Mouse (Mus musculus): ENCODE measurements around the gene Kif6.

The Kif6 gene

GRCm38 (mm10) chr17:49666728-49667127 lies 51.8 kb downstream of the Kif6 start:
- no peak for DNase-seq (ENCODE audit: low spot score in 2 of 2)

GRCm38 (mm10) chr17:49668296-49668695 lies 53.4 kb downstream of the Kif6 start:
- DNase-seq (ENCODE audit: low spot score in 2 of 2), result no peak

DNA sequence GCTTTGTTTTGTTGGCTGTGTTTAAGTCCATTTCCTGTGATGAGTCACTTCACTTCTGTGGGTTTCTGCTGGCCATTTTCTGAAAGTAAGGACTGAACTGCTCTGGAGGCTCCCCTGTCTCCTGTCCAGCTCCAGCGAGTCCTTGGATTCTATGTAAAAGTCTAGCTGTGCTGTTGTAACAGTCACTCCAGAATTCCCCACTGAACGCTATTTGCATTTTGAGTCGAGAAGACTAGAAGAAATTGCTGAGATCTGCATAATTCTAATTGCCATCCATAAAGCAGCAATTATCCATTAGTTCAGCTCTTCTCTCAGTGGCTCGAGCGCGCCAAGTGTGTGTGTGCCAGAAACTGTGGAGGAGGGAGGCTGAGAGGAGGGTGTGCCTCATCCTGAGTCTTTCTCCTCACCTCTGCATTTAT lies 57.0 kb downstream of the Kif6 start:
- DNase-seq (ENCODE audit: low spot score in 2 of 2), result peak in 1 of 2 experiments; percentile 3

- no peak for DNase-seq (ENCODE audit: low spot score in 2 of 2)
Measured at GRCm38 (mm10) chr17:49672421-49672820, 57.5 kb downstream of the Kif6 start.

DNA sequence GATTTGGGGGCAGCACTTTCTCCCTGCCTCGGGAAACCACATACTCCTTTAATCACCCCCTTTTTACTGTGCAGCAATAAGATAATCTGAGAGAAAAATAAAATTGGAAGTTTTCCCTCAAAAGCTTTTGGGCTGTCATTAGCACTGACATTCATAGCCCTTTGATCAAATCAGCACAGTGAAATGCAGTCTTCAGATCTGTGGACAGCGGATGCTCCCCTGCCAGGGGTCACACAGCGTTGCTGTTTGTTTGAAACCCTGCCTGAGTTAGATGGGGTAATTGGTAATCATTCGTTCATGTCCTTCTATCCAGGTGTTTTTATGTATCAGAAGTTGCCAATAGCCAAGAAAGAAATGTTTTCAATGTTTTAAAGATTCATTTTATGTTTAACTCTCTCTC lies 60.7 kb downstream of the Kif6 start:
- no peak for DNase-seq (ENCODE audit: low spot score in 2 of 2)

DNA sequence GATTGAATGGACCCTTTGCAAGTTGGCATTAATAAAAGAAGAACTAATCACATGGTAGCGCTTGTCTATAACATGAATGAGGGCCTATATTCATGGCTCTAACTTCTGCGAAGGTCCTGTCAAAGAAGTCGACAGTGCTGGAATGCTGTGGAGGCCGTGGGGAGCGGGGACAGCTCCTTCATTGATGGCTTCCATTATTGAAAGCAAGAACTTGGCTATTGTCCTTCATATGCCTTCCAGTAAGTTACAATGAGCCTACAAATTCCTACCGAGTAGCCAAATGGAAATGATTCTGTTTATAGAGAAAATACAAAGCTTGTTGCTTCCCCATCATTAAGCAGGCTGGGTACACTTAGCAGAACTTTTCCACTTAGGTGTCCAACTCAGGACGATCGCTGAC lies 66.5 kb downstream of the Kif6 start:
- no peak for DNase-seq (ENCODE audit: low spot score in 2 of 2)

DNA sequence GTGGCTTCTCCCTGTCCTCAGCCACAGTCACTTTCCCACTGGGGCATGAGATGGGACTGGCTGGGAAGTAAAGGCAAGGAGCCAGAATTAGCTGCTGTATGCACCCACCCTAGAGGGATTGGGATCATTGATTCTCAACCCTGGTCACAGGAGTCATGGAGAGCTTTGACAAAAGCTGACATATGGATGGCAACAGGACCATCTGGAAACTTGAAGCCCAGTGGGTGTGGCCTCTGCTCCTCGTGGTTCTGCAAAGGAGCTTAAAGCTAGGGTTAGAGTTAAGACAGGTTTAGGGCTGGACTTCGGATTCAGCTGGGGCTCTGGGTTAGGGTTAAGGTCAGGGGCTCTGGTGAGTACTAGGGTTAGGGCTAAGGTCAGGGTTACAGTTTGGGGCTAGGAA lies 69.2 kb downstream of the Kif6 start:
- DNase-seq (ENCODE audit: low spot score in 2 of 2), result no peak

- no peak for DNase-seq (ENCODE audit: low spot score in 2 of 2)
Measured at GRCm38 (mm10) chr17:49690607-49691454, 75.9 kb downstream of the Kif6 start.

- DNase-seq (ENCODE audit: low spot score in 2 of 2), result no peak
Measured at GRCm38 (mm10) chr17:49691455-49691805, 76.5 kb downstream of the Kif6 start.

GRCm38 (mm10) chr17:49693206-49693605 lies 78.3 kb downstream of the Kif6 start:
- no peak for DNase-seq (ENCODE audit: low spot score in 2 of 2)

DNA sequence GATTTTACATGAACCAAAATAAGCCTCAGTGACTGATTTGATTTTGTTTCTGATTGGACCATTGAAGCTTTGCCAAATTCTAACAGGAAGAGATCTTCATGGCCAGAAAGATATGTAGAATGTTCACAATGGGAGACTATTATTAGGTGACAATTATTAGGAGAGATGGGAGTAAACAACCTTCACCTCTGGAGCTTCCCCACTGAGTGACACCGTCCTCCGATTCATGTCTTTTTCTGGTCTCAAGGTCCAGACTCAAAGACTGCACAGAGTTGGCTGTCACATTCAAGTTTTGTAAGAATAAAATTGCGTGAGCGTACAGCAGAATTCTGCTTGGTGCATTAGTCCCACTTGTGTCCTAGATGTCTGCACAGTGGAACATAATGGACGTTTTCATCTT lies 82.3 kb downstream of the Kif6 start:
- no peak for DNase-seq (ENCODE audit: low spot score in 2 of 2)

DNA sequence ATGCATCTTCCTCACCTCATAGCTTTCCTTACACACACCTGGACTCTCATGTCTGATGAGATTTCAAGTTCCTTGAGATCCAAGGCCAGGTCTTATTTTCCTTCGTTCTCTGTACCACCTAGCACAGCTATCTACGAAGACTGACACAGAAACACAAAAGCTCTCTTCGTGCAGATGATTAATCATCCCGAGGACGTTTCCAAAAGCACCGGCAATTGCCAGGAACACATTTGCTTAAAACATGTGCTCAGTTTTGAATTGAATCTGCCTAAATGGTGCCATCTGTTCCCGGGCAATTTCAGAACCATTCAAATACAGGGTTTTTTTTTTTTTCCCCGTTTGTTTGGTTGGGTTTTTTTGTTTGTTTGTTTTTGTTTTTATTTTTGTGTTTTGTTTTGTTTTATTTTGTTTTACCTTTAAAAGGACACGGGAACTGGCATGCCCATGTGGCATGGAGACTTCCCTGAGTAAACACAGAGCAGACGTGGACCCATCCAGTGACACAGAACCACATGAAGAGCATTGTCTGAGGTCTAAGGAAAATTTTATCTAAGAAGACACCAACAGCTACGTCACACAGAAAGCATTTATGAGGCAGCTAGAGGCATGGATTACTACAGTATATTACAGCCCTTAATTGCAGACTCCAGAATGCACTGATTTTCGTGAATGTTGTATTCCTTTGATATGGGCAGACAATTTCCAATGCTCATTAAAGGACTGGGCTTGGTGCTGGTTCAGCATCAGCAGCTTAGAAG lies 88.7 kb downstream of the Kif6 start:
- no peak for DNase-seq (ENCODE audit: low spot score in 2 of 2)

DNA sequence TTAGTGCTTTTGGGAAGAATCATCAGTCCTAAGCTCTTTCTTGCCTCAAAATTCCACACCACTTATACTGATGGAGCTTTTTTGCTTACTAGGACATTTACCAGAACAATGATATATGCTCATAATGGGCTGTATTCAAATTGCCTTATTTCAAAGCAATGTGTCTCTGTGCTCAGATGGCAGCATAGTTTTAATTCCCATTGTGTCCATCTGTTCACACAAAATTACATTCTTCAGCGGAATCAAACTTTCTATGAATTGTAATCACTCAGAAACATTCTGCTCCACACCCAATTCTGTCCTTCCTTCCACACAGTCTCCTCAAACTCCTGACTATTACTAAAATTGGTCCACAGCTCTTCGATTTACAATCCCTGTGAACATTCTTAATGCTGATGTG lies 94.3 kb downstream of the Kif6 start:
- no peak for DNase-seq (ENCODE audit: low spot score in 2 of 2)

DNA sequence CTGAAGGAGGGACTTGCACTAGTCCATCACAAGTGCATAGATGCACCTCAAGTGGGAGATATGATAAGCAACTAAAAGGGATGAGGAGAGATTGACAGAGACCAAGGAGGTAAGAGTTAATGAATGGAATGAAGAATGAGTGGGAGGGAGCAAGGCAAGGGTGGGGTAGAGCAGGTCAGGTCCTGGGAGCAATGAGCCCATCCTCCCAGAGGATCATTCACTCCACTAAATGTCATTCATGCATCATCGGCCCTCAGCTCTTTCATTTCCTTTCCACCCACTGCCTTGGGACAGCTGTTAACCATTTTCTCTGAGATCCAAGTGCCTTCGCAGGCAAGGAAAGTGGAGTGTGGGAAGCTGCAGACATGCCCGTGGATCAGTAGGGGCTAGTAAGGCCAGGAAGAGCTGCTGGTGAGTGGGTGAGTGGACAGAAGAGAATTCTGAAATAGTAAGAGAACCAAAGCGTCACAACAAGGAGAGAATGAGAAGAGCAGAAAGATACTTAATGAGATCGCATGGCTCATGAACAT lies 95.2 kb downstream of the Kif6 start:
- no peak for DNase-seq (ENCODE audit: low spot score in 2 of 2)

DNA sequence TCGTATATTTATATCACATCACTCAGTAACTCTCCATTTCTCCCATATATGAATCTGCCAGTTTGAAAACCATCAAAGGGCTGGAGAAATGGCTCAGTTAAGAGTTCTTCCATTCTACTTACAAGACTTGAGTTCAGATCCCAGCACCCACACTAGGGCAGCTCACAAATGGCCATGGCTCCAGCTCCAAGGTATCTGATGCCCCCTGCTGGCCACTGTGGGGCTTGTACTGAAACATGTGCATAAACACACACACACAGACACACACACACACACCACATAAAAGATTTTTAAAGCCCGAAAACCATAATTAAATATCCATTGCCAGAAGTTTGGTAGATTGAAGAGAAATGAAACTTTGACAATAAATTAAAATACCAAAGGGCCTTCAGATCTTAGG lies 111.3 kb downstream of the Kif6 start:
- no peak for DNase-seq (ENCODE audit: low spot score in 2 of 2)

DNA sequence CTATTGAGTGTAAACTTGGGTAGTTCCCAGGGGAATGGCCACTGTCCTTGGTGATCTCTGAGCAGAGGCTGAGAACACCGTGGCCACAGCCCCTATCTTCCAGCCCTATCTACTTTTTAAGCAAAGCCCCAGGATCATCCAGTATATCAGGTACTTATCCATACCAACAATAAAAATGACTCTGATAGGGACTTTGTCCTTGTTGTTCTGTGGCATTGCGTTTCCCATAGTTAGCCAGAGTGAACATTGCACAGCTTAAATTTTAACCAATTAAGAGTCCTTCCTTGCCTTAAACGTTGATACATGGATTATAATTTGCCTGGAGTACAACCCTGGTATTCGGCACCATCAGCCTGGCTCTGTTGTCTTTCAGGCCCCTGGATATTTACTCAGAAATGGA lies 112.0 kb downstream of the Kif6 start:
- no peak for DNase-seq (ENCODE audit: low spot score in 2 of 2)

GRCm38 (mm10) chr17:49727428-49728045 lies 112.6 kb downstream of the Kif6 start:
- no peak for DNase-seq (ENCODE audit: low spot score in 2 of 2)

GRCm38 (mm10) chr17:49729856-49730255 lies 114.9 kb downstream of the Kif6 start:
- no peak for DNase-seq (ENCODE audit: low spot score in 2 of 2)

DNA sequence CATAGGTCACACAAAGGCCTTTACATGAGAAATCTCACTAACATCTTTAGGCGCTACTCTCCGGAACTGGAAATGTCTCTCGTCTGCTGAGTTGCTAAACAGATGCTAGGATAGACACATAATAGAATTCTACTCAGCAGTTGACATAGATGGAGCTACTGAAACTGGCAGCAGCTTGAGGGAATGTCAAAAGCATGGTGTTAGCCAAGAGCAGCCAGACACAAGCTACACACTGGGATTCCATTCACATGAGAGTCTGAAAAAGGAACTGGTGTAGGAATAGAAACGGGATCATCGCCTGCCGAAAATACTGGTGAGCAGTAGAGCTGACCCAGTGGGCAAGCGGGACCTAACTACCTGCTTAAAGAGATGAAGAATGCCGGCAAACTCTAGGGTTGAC lies 117.8 kb downstream of the Kif6 start:
- DNase-seq (ENCODE audit: low spot score in 2 of 2), result no peak

DNA sequence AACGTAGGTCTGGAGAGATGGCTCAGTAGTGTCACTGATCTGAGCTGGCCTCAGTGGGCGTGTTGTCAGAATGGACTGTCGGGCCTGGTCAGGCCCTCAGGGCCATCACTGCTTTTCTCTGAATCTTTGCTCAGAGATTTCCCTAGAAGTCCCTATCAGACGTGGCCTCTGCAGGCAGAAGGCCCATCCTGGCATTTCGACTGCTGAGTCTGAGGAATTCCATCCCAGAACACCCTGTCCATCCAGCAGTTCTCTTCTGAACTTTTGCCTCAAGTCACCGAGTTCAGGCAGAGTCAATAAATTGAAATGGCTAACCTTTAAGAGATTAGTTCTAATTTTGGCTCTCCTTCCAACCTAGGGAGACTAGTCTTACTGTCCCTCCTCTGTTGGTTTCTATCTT lies 119.1 kb downstream of the Kif6 start:
- DNase-seq (ENCODE audit: low spot score in 2 of 2), result no peak

DNA sequence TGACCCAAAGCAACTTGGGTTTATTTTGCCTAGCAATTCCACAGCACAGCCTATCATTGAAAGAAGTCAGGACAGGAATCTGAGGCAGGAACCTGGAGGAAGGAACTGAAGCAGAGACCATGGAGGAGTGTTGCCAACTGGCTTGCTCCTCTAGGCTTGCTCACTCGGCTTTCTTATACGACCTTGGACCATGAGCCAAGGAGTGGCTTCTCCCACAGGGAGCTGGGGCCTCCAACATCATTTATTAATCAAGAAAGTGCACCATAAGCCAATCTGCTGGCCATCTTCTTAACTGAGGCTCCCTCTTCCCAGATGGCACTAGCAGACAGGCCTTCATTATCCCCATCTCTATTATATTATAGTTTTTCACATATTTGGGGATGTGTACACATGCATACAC lies 119.8 kb downstream of the Kif6 start:
- no peak for DNase-seq (ENCODE audit: low spot score in 2 of 2)

- DNase-seq (ENCODE audit: low spot score in 2 of 2), result no peak
Measured at GRCm38 (mm10) chr17:49736364-49736763, 121.4 kb downstream of the Kif6 start.
